Mouse (Mus musculus) spleen, postnatal 14 days (tissue): ENCODE data around the gene Olfr854.

Source experiments
- DNase-seq, 2 experiments: peaks; one replicate each; pipeline ENCODE4 v3.0.0; 2021 to 2022; ENCODE audit warnings: low spot score in 2 of 2

The Olfr854 gene

GRCm38 (mm10) chr9:19567282-19567681 lies at the start of gene Olfr854:
Gene Olfr854 (minus strand): TSS chr9:19567382.
- no peak for DNase-seq

- no peak for DNase-seq
Observed at GRCm38 (mm10) chr9:19582317-19582716, 15.1 kb upstream of the Olfr854 start, which contains the start of gene Olfr855. Gene Olfr855 (plus strand): TSS chr9:19582617.

- no peak for DNase-seq
Observed at GRCm38 (mm10) chr9:19540976-19541375, 26.2 kb downstream of the Olfr854 start, which contains the start of gene Olfr853. Gene Olfr853 (minus strand): TSS chr9:19541076.
